ENCODE assay signal across 10 mouse cellular contexts in the genomic region with DNA sequence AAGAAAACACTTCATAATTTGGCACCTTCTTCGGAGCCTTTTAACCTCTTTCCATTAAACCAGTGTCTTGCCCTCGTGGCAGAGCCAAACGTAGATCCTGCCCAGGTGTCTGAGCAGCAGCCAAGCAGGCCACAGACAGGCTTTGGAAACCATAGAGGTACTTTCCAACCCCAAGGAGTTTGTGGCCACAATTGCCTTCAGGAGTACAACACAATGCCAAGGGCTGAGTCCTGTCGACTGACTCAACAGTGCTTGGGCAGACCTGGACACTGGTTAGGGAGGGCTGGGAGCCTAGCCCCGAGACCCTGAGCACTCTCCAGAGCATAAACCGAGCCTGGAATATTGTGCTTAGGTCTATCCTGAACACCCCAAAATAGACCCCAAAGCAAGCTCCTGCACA. TPM values are rescaled to one million over a fixed set of nuclear protein-coding genes. Genes with fewer than 3 reads are reported as not detected.
DNase-seq lines count a peak whose midpoint lies in the region; ATAC-seq and TF ChIP-seq lines count a peak whose summit lies in the region.
"Had no signal": no experiment of that assay in that cellular context is flagged by ENCODE, and none has a peak within 500 bp of the region (broad histone marks: within the 10 kb centered on the region; RNA-seq: fewer than 3 reads in every experiment).

No protein-coding gene starts in this region.

- peaks cover 64% of the 10 kb centered on the region for H3K4me1 ChIP-seq in kidney, embryonic 16.5 days (ENCODE audit: insufficient read depth, low read length)
- peaks cover 68% of the 10 kb centered on the region for H3K4me1 ChIP-seq in embryonic facial prominence, embryonic 15.5 days
- peaks cover 62% of the 10 kb centered on the region for H3K4me1 ChIP-seq in limb, embryonic 15.5 days

- peak overlapping the region; percentile 68 for H3K27ac ChIP-seq in gastrocnemius, adult 2 months
- H3K27ac ChIP-seq in kidney, embryonic 16.5 days (ENCODE audit: low read length), result peak overlapping the region; percentile 3; the same call in 1 of the 2 replicates
- peak overlapping the region; percentile 35 for H3K27ac ChIP-seq in embryonic facial prominence, embryonic 15.5 days (replicated peaks)
- peak overlapping the region; percentile 0; the same call in 1 of the 2 replicates for H3K27ac ChIP-seq in limb, embryonic 15.5 days
- H3K27ac ChIP-seq: forebrain, embryonic 13.5 days; liver, embryonic 12.5 days had no signal

- H3K4me3 ChIP-seq in gastrocnemius, adult 2 months, result peak overlapping the region; percentile 30; the same call in 1 of the 2 replicates
- no peak overlapping the region for H3K4me3 ChIP-seq in kidney, embryonic 16.5 days (ENCODE audit: low read length)
- no peak overlapping the region for H3K4me3 ChIP-seq in embryonic facial prominence, embryonic 15.5 days (replicated peaks)
- no peak overlapping the region for H3K4me3 ChIP-seq in limb, embryonic 15.5 days
- H3K4me3 ChIP-seq: forebrain, embryonic 13.5 days; liver, embryonic 12.5 days had no signal

- H3K4me2 ChIP-seq in kidney, embryonic 16.5 days (replicated peaks; ENCODE audit: low read depth, low read length), result no peak overlapping the region
- no peak overlapping the region for H3K4me2 ChIP-seq in embryonic facial prominence, embryonic 15.5 days (replicated peaks)
- no peak overlapping the region for H3K4me2 ChIP-seq in limb, embryonic 15.5 days
- H3K4me2 ChIP-seq: forebrain, embryonic 13.5 days; liver, embryonic 12.5 days had no signal

- peaks cover 16% of the 10 kb centered on the region for H3K36me3 ChIP-seq in kidney, embryonic 16.5 days (ENCODE audit: insufficient read depth, low read length)
- H3K36me3 ChIP-seq in embryonic facial prominence, embryonic 15.5 days, result peaks cover 5% of the 10 kb centered on the region
- H3K36me3 ChIP-seq in limb, embryonic 15.5 days, result peaks cover 13% of the 10 kb centered on the region
- H3K36me3 ChIP-seq: liver, embryonic 12.5 days had no signal

- no peaks in the 10 kb centered on the region for H3K9me3 ChIP-seq in kidney, embryonic 16.5 days (ENCODE audit: low read length)
- H3K9me3 ChIP-seq in embryonic facial prominence, embryonic 15.5 days (replicated peaks), result no peaks in the 10 kb centered on the region
- no peaks in the 10 kb centered on the region for H3K9me3 ChIP-seq in limb, embryonic 15.5 days
- H3K9me3 ChIP-seq: forebrain, embryonic 13.5 days; liver, embryonic 12.5 days had no signal

- TF ChIP-seq CTCF in gastrocnemius, adult 2 months (IDR thresholded peaks at IDR 0.05), result no peak

- no peaks in the 10 kb centered on the region for H3K27me3 ChIP-seq in kidney, embryonic 16.5 days (ENCODE audit: insufficient read depth, low read length)
- no peaks in the 10 kb centered on the region for H3K27me3 ChIP-seq in embryonic facial prominence, embryonic 15.5 days
- H3K27me3 ChIP-seq in limb, embryonic 15.5 days, result no peaks in the 10 kb centered on the region
- H3K27me3 ChIP-seq: forebrain, embryonic 13.5 days; liver, embryonic 12.5 days had no signal

- H3K9ac ChIP-seq in kidney, embryonic 16.5 days (replicated peaks; ENCODE audit: low read length), result no peak overlapping the region; the same call in 1 of the 2 replicates
- H3K9ac ChIP-seq in embryonic facial prominence, embryonic 15.5 days, result no peak overlapping the region
- H3K9ac ChIP-seq in limb, embryonic 15.5 days, result no peak overlapping the region
- H3K9ac ChIP-seq: forebrain, embryonic 13.5 days; liver, embryonic 12.5 days had no signal

- ATAC-seq in kidney, embryonic 16.5 days (ENCODE audit: low FRiP score, low TSS enrichment), result no peak
- no peak for ATAC-seq in embryonic facial prominence, embryonic 15.5 days (ENCODE audit: insufficient number of reproducible peaks, low FRiP score, low TSS enrichment, low read depth)
- no peak for ATAC-seq in limb, embryonic 15.5 days (ENCODE audit: insufficient number of reproducible peaks, low FRiP score, low TSS enrichment, low read depth)
- ATAC-seq: forebrain, embryonic 13.5 days; liver, embryonic 12.5 days had no signal

- DNase-seq in gastrocnemius, adult 2 months, result no peak
- DNase-seq in gastrocnemius, postnatal 14 days, result no peak
- DNase-seq in kidney, postnatal 36 days, result no peak
- DNase-seq in embryo, embryonic 11 days, result no peak
- DNase-seq in spleen, postnatal 36 days (ENCODE audit: low spot score in 2 of 2), result no peak

- intact Hi-C loops in gastrocnemius, adult 2 months (cut with DNase I), result no loop called here
- intact Hi-C loops in gastrocnemius, postnatal 14 days (cut with DNase I; ENCODE audit: low total_unique reads), result no loop called here

- WGBS in kidney, embryonic 16.5 days, result 84% methylated on average over 6 of the region's 6 CpGs
- 66% methylated on average over 6 of the region's 6 CpGs for WGBS in embryonic facial prominence, embryonic 15.5 days
- WGBS in limb, embryonic 15.5 days, result 66% methylated on average over 6 of the region's 6 CpGs

RNA-seq across cellular contexts. Expression of a gene that starts 13.4 kb away (rescaled TPM):
- total RNA-seq in gastrocnemius, adult 2 months (2021), result 1 to 10 TPM; 3.3 to 6.2 TPM
- total RNA-seq in gastrocnemius, postnatal 14 days (2021), result 10 to 100 TPM; 12.8 to 16.4 TPM
- polyA plus RNA-seq in kidney, embryonic 16.5 days (2015; fragmentation: Nextera tagmentation; extraction: Ambion mirVana), result 7.6 and 9.9 TPM in 2 replicates
- 5.1 and 6.7 TPM in 2 replicates for polyA plus RNA-seq in embryonic facial prominence, embryonic 15.5 days (2015; fragmentation: Nextera tagmentation; extraction: Ambion mirVana)
- 3.8 and 5.9 TPM in 2 replicates for polyA plus RNA-seq in limb, embryonic 15.5 days (2015; fragmentation: Nextera tagmentation; extraction: Ambion mirVana)

RNA-seq across cellular contexts. Expression of a gene that starts 56.6 kb away (rescaled TPM):
- 100 to 1,000 TPM; 120 to 133 TPM for total RNA-seq in gastrocnemius, adult 2 months (2021)
- 100 to 1,000 TPM; 130 to 138 TPM for total RNA-seq in gastrocnemius, postnatal 14 days (2021)
- polyA plus RNA-seq in kidney, embryonic 16.5 days (2015; fragmentation: Nextera tagmentation; extraction: Ambion mirVana), result 216 and 231 TPM in 2 replicates
- 258 and 285 TPM in 2 replicates for polyA plus RNA-seq in embryonic facial prominence, embryonic 15.5 days (2015; fragmentation: Nextera tagmentation; extraction: Ambion mirVana)
- polyA plus RNA-seq in limb, embryonic 15.5 days (2015; fragmentation: Nextera tagmentation; extraction: Ambion mirVana), result 235 and 240 TPM in 2 replicates

Comparison
In these comparisons a context has a peak if more than half of its experiments do, and no peak if none do; other contexts are left out.
1. H3K27ac ChIP-seq: peak in every context shown above with its lines; median percentile 68 in gastrocnemius, adult 2 months; 35 in embryonic facial prominence, embryonic 15.5 days; 3 in kidney, embryonic 16.5 days; 0 in limb, embryonic 15.5 days.